Mouse (Mus musculus): ENCODE measurements at regions not wholly inside any gene's neighbourhood (a gene's known extent, or its start where the extent isn't known, plus 50 kb on each side); places are given as distances from the start of the nearest gene placed in this dataset.

DNA sequence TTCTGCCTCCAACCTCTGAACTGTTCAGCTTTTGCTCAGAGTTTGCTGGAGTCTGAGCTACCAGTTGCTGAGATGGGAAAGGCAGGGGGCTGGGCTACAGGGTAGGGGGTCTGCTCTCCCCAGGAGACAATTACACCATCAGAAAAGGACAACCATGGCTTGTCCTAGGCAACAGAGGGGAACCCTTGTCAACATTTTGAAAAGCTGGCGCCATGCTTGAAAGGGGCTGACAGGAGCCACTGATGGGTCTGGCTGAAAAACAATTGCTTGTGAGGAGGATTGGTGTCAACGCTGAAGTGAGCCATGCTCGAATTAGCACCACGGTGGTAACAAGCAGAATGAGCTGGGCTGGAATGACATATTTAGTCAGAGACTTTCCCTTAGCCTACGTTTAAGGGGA, 502.8 kb downstream of the Ccdc171 start:
- TF ChIP-seq GATA1 (IDR thresholded peaks at IDR 0.05; ENCODE audit: low read length) (no peak), TAL1 (IDR thresholded peaks at IDR 0.05; ENCODE audit: low read length) (no peak)
